Mouse (Mus musculus): ENCODE results near the gene Olfr1136. TPM values are rescaled to one million over a fixed set of nuclear protein-coding genes. Genes with fewer than 3 reads are reported as not detected.

Olfr1136 gene
- not detected for polyA plus RNA-seq (2014; fragmentation: Illumina TruSeq; extraction: RNeasy Lipid Tissue Mini Kit (QIAGEN cat#74804); ENCODE audit: low read depth, low replicate concordance)

GRCm38 (mm10) chr2:87693847-87694246, at the start of gene Olfr1136:
Olfr1136 (minus strand) TSS chr2:87693947.

GRCm38 (mm10) chr2:87743452-87743851, 49.7 kb upstream of the Olfr1136 start, which contains the start of gene Olfr1140:
Olfr1140 (plus strand) TSS chr2:87743752.

GRCm38 (mm10) chr2:87739878-87740277, 46.1 kb upstream of the Olfr1136 start, which contains the start of gene Olfr1138:
Olfr1138 (minus strand) TSS chr2:87739978.

GRCm38 (mm10) chr2:87713079-87713478, 19.3 kb upstream of the Olfr1136 start, which contains the start of gene Olfr1137:
Olfr1137 (minus strand) TSS chr2:87713179.

GRCm38 (mm10) chr2:87673564-87673963, 20.2 kb downstream of the Olfr1136 start, which contains the start of gene Olfr1135:
Olfr1135 (minus strand) TSS chr2:87673664.

GRCm38 (mm10) chr2:87658360-87658759, 35.4 kb downstream of the Olfr1136 start, which contains the start of gene Olfr1134:
Olfr1134 (minus strand) TSS chr2:87658460.

GRCm38 (mm10) chr2:87647274-87647673, 46.5 kb downstream of the Olfr1136 start, which contains the start of gene Olfr1133:
Olfr1133 (minus strand) TSS chr2:87647374.

Other genes with a start within 250 kb of the Olfr1136 start
- gene Olfr1126, start 240.0 kb downstream of the Olfr1136 start, polyA plus RNA-seq (2014; fragmentation: Illumina TruSeq; extraction: RNeasy Lipid Tissue Mini Kit (QIAGEN cat#74804); ENCODE audit: low read depth, low replicate concordance), result not detected
- not detected for gene Pramel7, start 196.9 kb downstream of the Olfr1136 start, polyA plus RNA-seq (2014; fragmentation: Illumina TruSeq; extraction: RNeasy Lipid Tissue Mini Kit (QIAGEN cat#74804); ENCODE audit: low read depth, low replicate concordance)
- not detected for gene Pramel6, start 187.4 kb downstream of the Olfr1136 start, polyA plus RNA-seq (2014; fragmentation: Illumina TruSeq; extraction: RNeasy Lipid Tissue Mini Kit (QIAGEN cat#74804); ENCODE audit: low read depth, low replicate concordance)
- not detected for gene Olfr153, start 162.2 kb downstream of the Olfr1136 start, polyA plus RNA-seq (2014; fragmentation: Illumina TruSeq; extraction: RNeasy Lipid Tissue Mini Kit (QIAGEN cat#74804); ENCODE audit: low read depth, low replicate concordance)
- not detected for gene Olfr1128, start 148.4 kb downstream of the Olfr1136 start, polyA plus RNA-seq (2014; fragmentation: Illumina TruSeq; extraction: RNeasy Lipid Tissue Mini Kit (QIAGEN cat#74804); ENCODE audit: low read depth, low replicate concordance)
- gene Olfr1129, start 120.0 kb downstream of the Olfr1136 start, polyA plus RNA-seq (2014; fragmentation: Illumina TruSeq; extraction: RNeasy Lipid Tissue Mini Kit (QIAGEN cat#74804); ENCODE audit: low read depth, low replicate concordance), result not detected
- not detected for gene Olfr1130, start 87.7 kb downstream of the Olfr1136 start, polyA plus RNA-seq (2014; fragmentation: Illumina TruSeq; extraction: RNeasy Lipid Tissue Mini Kit (QIAGEN cat#74804); ENCODE audit: low read depth, low replicate concordance)
- not detected for gene Olfr1131, start 66.8 kb downstream of the Olfr1136 start, polyA plus RNA-seq (2014; fragmentation: Illumina TruSeq; extraction: RNeasy Lipid Tissue Mini Kit (QIAGEN cat#74804); ENCODE audit: low read depth, low replicate concordance)
- gene Olfr1132, start 56.4 kb downstream of the Olfr1136 start, polyA plus RNA-seq (2014; fragmentation: Illumina TruSeq; extraction: RNeasy Lipid Tissue Mini Kit (QIAGEN cat#74804); ENCODE audit: low read depth, low replicate concordance), result not detected
- gene Olfr1133, start 46.6 kb downstream of the Olfr1136 start, polyA plus RNA-seq (2014; fragmentation: Illumina TruSeq; extraction: RNeasy Lipid Tissue Mini Kit (QIAGEN cat#74804); ENCODE audit: low read depth, low replicate concordance), result not detected
- gene Olfr1134, start 35.5 kb downstream of the Olfr1136 start, polyA plus RNA-seq (2014; fragmentation: Illumina TruSeq; extraction: RNeasy Lipid Tissue Mini Kit (QIAGEN cat#74804); ENCODE audit: low read depth, low replicate concordance), result not detected
- gene Olfr1135, start 20.3 kb downstream of the Olfr1136 start, polyA plus RNA-seq (2014; fragmentation: Illumina TruSeq; extraction: RNeasy Lipid Tissue Mini Kit (QIAGEN cat#74804); ENCODE audit: low read depth, low replicate concordance), result not detected
- not detected for gene Olfr1137, start 19.2 kb upstream of the Olfr1136 start, polyA plus RNA-seq (2014; fragmentation: Illumina TruSeq; extraction: RNeasy Lipid Tissue Mini Kit (QIAGEN cat#74804); ENCODE audit: low read depth, low replicate concordance)
- gene Olfr1138, start 46.0 kb upstream of the Olfr1136 start, polyA plus RNA-seq (2014; fragmentation: Illumina TruSeq; extraction: RNeasy Lipid Tissue Mini Kit (QIAGEN cat#74804); ENCODE audit: low read depth, low replicate concordance), result not detected
- not detected for gene Olfr1140, start 49.8 kb upstream of the Olfr1136 start, polyA plus RNA-seq (2014; fragmentation: Illumina TruSeq; extraction: RNeasy Lipid Tissue Mini Kit (QIAGEN cat#74804); ENCODE audit: low read depth, low replicate concordance)
- not detected for gene Olfr1141, start 60.0 kb upstream of the Olfr1136 start, polyA plus RNA-seq (2014; fragmentation: Illumina TruSeq; extraction: RNeasy Lipid Tissue Mini Kit (QIAGEN cat#74804); ENCODE audit: low read depth, low replicate concordance)
- gene Olfr152, start 85.5 kb upstream of the Olfr1136 start, polyA plus RNA-seq (2014; fragmentation: Illumina TruSeq; extraction: RNeasy Lipid Tissue Mini Kit (QIAGEN cat#74804); ENCODE audit: low read depth, low replicate concordance), result not detected
- gene Olfr1143, start 106.6 kb upstream of the Olfr1136 start, polyA plus RNA-seq (2014; fragmentation: Illumina TruSeq; extraction: RNeasy Lipid Tissue Mini Kit (QIAGEN cat#74804); ENCODE audit: low read depth, low replicate concordance), result not detected
- gene Olfr1145, start 115.9 kb upstream of the Olfr1136 start, polyA plus RNA-seq (2014; fragmentation: Illumina TruSeq; extraction: RNeasy Lipid Tissue Mini Kit (QIAGEN cat#74804); ENCODE audit: low read depth, low replicate concordance), result not detected
- gene Olfr1148, start 136.6 kb upstream of the Olfr1136 start, polyA plus RNA-seq (2014; fragmentation: Illumina TruSeq; extraction: RNeasy Lipid Tissue Mini Kit (QIAGEN cat#74804); ENCODE audit: low read depth, low replicate concordance), result not detected
- not detected for gene Olfr1150-ps1, start 150.0 kb upstream of the Olfr1136 start, polyA plus RNA-seq (2014; fragmentation: Illumina TruSeq; extraction: RNeasy Lipid Tissue Mini Kit (QIAGEN cat#74804); ENCODE audit: low read depth, low replicate concordance)
- not detected for gene Olfr1151, start 161.9 kb upstream of the Olfr1136 start, polyA plus RNA-seq (2014; fragmentation: Illumina TruSeq; extraction: RNeasy Lipid Tissue Mini Kit (QIAGEN cat#74804); ENCODE audit: low read depth, low replicate concordance)
- gene Olfr1152, start 172.5 kb upstream of the Olfr1136 start, polyA plus RNA-seq (2014; fragmentation: Illumina TruSeq; extraction: RNeasy Lipid Tissue Mini Kit (QIAGEN cat#74804); ENCODE audit: low read depth, low replicate concordance), result not detected
- gene Olfr1153, start 201.0 kb upstream of the Olfr1136 start, polyA plus RNA-seq (2014; fragmentation: Illumina TruSeq; extraction: RNeasy Lipid Tissue Mini Kit (QIAGEN cat#74804); ENCODE audit: low read depth, low replicate concordance), result not detected
- not detected for gene Olfr1154, start 211.2 kb upstream of the Olfr1136 start, polyA plus RNA-seq (2014; fragmentation: Illumina TruSeq; extraction: RNeasy Lipid Tissue Mini Kit (QIAGEN cat#74804); ENCODE audit: low read depth, low replicate concordance)